Mouse (Mus musculus): ENCODE data around the gene Ghrl. TPM values are rescaled to one million over a fixed set of nuclear protein-coding genes. Genes with fewer than 3 reads are reported as not detected.
"Not testable (repeated sequence)": the region's sequence is repeated elsewhere in the genome, so short reads cannot be mapped to it uniquely, and the experiment has no call there.

The Ghrl gene
- polyA plus RNA-seq, 1 experiment from 2014 or later = not detected

DNA sequence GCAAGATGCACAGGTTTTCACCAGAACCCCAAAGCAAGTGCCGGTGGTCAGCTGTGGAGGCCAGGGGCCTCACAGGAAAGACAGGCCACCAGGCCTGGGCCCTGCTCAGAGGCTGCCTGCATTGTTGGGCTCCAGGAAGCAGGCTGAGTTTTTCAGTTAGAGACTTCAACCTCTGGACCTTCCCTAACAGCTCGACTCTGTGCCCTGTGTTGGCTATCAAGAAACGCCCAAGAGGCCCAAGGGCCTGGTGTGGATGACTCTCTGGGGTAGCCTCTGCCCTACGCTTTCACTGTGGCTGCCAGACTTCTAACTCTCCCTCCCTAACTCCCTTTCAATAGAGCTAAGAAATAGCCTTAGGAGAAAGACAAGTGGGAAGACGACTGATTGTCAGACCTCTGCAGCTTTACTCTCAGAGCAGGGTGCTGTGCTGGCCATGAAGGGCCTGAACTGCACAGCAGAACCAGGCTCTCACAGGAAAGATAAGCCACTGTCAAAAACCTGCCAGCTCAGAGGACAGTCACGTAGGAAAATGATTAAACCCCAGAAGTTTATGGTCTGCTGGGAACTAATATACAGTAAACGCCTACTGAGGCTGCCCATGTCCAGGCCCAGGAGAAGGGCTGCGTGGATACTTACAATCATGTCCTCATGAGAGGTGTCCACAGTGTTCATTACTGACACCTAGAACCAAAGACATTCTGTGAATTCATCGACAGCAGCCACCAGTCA, 17.8 kb upstream of the Ghrl start:
- H3K9me3 ChIP-seq (replicated peaks) = no peaks in the 10 kb centered on the region
- H3K4me1 ChIP-seq (replicated peaks) = peaks cover 18% of the 10 kb centered on the region
- ATAC-seq (ENCODE audit: low read depth) (no peak), DNase-seq (no peak)
- H3K4me2 ChIP-seq = no peak overlapping the region
- no peak overlapping the region for H3K9ac ChIP-seq
- peaks cover 53% of the 10 kb centered on the region for H3K36me3 ChIP-seq
- H3K27me3 ChIP-seq = no peaks in the 10 kb centered on the region
- H3K4me3 ChIP-seq (replicated peaks) = no peak overlapping the region
- WGBS (ENCODE audit: insufficient replicate concordance) = 73% methylated on average over 9 of the region's 9 CpGs
- H3K27ac ChIP-seq = no peak overlapping the region

DNA sequence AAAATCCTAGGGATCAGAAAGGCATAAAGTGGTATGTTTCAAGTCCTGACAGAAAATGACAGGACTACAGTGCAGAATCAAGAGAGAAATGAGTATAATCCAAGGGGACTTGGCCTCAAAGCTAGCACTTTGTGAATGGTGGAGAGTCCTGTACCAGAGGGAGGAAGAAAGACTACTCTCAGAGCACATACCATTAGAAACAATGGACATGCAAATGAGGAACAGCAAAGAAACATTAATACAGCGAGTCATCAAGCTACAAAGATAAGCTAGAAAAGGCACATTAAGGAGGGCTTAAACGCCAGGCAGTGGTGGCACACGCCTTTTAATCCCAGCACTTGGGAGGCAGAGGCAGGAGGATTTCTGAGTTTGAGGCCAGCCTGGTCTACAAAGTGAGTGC, 11.6 kb upstream of the Ghrl start:
- ATAC-seq (ENCODE audit: low read depth) (no peak), DNase-seq (no peak)
- H3K27ac ChIP-seq = no peak overlapping the region
- H3K4me3 ChIP-seq (replicated peaks) = no peak overlapping the region
- H3K4me1 ChIP-seq (replicated peaks) = no peaks in the 10 kb centered on the region
- H3K9ac ChIP-seq = no peak overlapping the region
- no peak overlapping the region for H3K4me2 ChIP-seq
- no peaks in the 10 kb centered on the region for H3K27me3 ChIP-seq
- 76% methylated on average over 3 of the region's 3 CpGs for WGBS (ENCODE audit: insufficient replicate concordance)
- H3K36me3 ChIP-seq = peaks cover 97% of the 10 kb centered on the region
- no peaks in the 10 kb centered on the region for H3K9me3 ChIP-seq (replicated peaks)

DNA sequence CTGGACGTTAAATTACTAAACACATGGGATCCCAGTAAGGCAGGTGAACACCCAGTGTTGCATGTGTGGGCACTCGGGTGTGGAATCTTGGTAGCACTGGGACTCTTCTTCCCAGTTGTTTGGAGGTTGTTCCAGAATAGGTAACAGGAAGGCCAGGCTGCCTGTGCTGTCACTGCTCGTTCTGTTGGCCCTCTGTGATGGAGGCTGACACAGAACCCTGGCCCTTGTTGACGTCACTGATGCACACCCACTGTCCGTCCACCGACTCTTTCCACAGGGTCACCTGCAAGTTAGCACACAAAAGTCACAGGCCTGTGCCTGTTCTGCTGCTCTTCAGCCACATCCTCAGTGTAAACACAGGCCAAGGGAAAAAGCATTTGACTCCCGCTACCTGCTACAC, 8.5 kb upstream of the Ghrl start:
- Histone ChIP-seq H3K36me3 (peaks cover 96% of the 10 kb centered on the region), H3K4me1 (replicated peaks) (no peaks in the 10 kb centered on the region), H3K9me3 (replicated peaks) (no peaks in the 10 kb centered on the region), H3K4me3 (replicated peaks) (no peak overlapping the region), H3K9ac (no peak overlapping the region), H3K4me2 (no peak overlapping the region), H3K27ac (no peak overlapping the region), H3K27me3 (no peaks in the 10 kb centered on the region)
- ATAC-seq (ENCODE audit: low read depth) (no peak), DNase-seq (no peak)
- 82% methylated on average over 7 of the region's 7 CpGs for WGBS (ENCODE audit: insufficient replicate concordance)

DNA sequence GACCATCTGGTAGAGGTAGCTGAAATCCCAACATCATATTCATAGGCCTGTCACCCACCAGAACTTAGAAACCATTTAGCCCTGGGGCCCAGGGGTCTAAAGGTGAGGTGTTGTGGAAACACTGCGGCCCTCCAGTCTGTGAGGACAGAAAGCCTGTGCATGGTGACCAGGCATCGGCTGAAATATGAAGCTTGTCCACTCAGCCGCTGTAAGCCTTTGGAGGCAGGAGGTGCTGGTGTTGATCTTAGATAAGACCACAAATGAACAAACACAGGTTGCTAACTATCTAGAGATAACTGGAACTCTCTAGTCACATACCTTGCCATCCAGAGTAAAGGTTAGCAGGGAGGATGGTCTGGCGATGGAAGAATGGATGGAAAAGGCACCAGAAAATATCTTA, 1.4 kb upstream of the Ghrl start:
- no peak overlapping the region for H3K4me2 ChIP-seq
- H3K27me3 ChIP-seq = no peaks in the 10 kb centered on the region
- no peak overlapping the region for H3K4me3 ChIP-seq (replicated peaks)
- peaks cover 15% of the 10 kb centered on the region for H3K4me1 ChIP-seq (replicated peaks)
- peak overlapping the region; percentile 64 for H3K27ac ChIP-seq
- ATAC-seq (ENCODE audit: low read depth) (peak; percentile 68), DNase-seq (no peak)
- H3K36me3 ChIP-seq = peaks cover 86% of the 10 kb centered on the region
- WGBS (ENCODE audit: insufficient replicate concordance) = 76% methylated on average over 4 of the region's 4 CpGs
- no peaks in the 10 kb centered on the region for H3K9me3 ChIP-seq (replicated peaks)
- no peak overlapping the region for H3K9ac ChIP-seq

DNA sequence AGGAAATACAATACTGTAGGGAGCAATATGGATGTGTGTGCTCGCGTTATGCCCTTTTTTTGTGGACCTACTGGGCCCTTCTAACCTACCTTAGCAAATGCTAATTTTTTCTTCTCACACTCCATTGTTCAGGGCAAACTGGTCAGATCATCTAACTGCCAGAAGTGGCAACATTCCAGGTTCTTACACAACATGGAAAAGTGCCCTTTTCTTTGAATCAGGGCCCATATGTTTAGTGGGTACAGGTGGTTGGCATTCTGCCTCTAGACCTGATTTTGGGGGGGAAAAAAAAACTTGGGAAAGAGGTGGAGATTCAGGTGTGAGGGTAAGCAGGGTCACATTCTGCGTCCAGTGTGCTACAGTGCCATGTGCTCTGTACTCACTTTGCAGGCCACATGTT, 2.1 kb downstream of the Ghrl start:
- Histone ChIP-seq H3K4me3 (replicated peaks) (no peak overlapping the region), H3K9ac (no peak overlapping the region), H3K27me3 (no peaks in the 10 kb centered on the region), H3K4me1 (replicated peaks) (peaks cover 25% of the 10 kb centered on the region), H3K27ac (no peak overlapping the region), H3K4me2 (no peak overlapping the region), H3K36me3 (peaks cover 93% of the 10 kb centered on the region), H3K9me3 (replicated peaks) (no peaks in the 10 kb centered on the region)
- ATAC-seq (ENCODE audit: low read depth) = no peak
- WGBS (ENCODE audit: insufficient replicate concordance) = 77% methylated on average over 3 of the region's 3 CpGs
- no peak for DNase-seq

DNA sequence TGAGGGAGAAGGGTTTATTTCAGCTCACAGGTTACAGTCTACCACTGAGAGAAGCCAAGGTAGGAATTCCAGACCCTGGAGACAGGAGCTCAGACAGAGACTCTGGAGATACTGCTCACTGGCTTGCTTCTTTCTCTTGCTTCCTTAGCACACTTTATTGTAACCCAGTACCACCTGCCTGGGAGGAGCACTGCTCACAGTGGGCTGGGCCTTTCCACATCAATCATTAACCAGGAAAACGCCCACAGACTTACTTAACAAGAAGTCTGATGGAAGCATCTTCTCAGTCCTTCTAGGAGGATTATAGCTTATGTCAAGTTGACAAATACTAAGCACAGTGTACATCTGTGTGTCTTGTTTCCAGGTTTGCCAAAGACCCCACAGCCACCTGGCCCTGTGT, 4.9 kb downstream of the Ghrl start:
- Histone ChIP-seq H3K4me3 (replicated peaks) (no peak overlapping the region), H3K27ac (peak overlapping the region; percentile 50; the same call in 1 of the 2 replicates), H3K9me3 (replicated peaks) (no peaks in the 10 kb centered on the region), H3K36me3 (peaks cover 98% of the 10 kb centered on the region), H3K4me2 (no peak overlapping the region), H3K9ac (no peak overlapping the region), H3K4me1 (replicated peaks) (peaks cover 14% of the 10 kb centered on the region), H3K27me3 (no peaks in the 10 kb centered on the region)
- WGBS (ENCODE audit: insufficient replicate concordance) = 67% methylated on average over 1 of the region's 1 CpGs
- DNase-seq (no peak), ATAC-seq (ENCODE audit: low read depth) (no peak)

DNA sequence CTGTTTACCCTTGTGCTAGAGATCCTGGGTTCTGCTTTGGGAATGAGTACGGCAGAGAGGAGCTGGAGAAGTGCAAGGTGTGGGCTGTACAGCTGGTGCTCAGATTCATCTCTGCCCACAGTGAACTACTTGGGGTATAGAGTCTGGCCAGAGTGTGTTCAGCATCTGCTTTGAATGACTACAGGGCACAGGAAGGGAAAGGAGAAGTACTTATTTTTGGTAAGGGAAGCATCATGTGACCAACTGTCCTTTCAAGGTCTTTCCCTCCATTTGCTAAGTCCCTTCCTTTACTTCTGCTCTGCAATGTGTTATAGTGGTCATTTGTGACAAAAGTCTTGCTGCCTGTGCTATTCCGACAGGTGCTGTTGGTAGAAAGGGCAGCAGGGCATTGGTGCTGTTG, 5.4 kb downstream of the Ghrl start:
- DNase-seq (no peak), ATAC-seq (ENCODE audit: low read depth) (no peak)
- H3K4me1 ChIP-seq (replicated peaks) = peaks cover 9% of the 10 kb centered on the region
- H3K27me3 ChIP-seq = no peaks in the 10 kb centered on the region
- 61% methylated on average over 2 of the region's 2 CpGs for WGBS (ENCODE audit: insufficient replicate concordance)
- peaks cover 98% of the 10 kb centered on the region for H3K36me3 ChIP-seq
- H3K9me3 ChIP-seq (replicated peaks) = no peaks in the 10 kb centered on the region
- no peak overlapping the region for H3K9ac ChIP-seq
- no peak overlapping the region for H3K4me3 ChIP-seq (replicated peaks)
- H3K27ac ChIP-seq = peak overlapping the region; percentile 50; the same call in 1 of the 2 replicates
- H3K4me2 ChIP-seq = no peak overlapping the region

DNA sequence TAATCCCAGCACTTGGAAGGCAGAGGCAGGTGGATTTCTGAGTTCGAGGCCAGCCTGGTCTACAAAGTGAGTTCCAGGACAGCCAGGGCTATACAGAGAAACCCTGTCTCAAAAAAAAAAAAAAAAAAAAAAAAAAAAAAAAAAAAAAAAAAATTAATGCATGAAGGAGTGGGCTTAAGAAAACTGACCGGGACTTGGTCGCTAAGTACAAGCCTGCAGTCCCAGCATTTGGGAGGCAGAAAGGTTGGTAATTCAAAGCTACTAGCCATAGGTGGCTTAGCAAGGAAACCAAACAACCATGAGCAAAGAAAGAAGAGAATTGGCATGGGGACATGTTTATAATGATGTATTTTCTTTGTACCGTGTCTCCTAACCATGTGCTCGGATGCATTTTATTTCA, 6.3 kb downstream of the Ghrl start:
- DNase-seq; H3K4me3 ChIP-seq (replicated peaks); H3K9me3 ChIP-seq (replicated peaks); H3K27me3 ChIP-seq; H3K4me1 ChIP-seq (replicated peaks); ATAC-seq (ENCODE audit: low read depth); H3K9ac ChIP-seq; H3K4me2 ChIP-seq; H3K27ac ChIP-seq: not testable (repeated sequence)
- WGBS (ENCODE audit: insufficient replicate concordance) = 79% methylated on average over 5 of the region's 5 CpGs
- peaks cover 98% of the 10 kb centered on the region for H3K36me3 ChIP-seq

DNA sequence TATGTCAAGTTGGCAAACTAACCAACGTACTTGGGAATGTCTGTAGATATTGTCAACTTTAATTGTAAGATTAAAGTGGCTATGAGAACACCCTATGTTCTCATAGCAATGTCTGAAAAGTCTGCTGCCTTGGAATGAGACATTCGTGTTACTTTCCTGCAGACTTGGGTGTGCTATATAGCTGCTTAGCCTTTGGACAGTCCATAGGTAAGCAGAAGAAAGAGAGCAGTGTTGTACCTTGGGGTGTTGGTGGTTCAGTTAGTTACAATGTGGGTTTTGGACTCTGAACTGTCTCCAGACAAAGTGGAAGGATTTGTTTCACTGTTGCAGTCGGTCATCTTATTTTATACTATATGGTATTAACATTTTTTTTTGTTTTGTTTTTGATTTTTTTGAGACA, 7.0 kb downstream of the Ghrl start:
- Histone ChIP-seq H3K4me2 (no peak overlapping the region), H3K36me3 (peaks cover 99% of the 10 kb centered on the region), H3K27ac (no peak overlapping the region), H3K27me3 (no peaks in the 10 kb centered on the region), H3K4me1 (replicated peaks) (peaks cover 9% of the 10 kb centered on the region), H3K9me3 (replicated peaks) (no peaks in the 10 kb centered on the region), H3K4me3 (replicated peaks) (no peak overlapping the region), H3K9ac (no peak overlapping the region)
- 82% methylated on average over 3 of the region's 3 CpGs for WGBS (ENCODE audit: insufficient replicate concordance)
- ATAC-seq (ENCODE audit: low read depth) (no peak), DNase-seq (no peak)

DNA sequence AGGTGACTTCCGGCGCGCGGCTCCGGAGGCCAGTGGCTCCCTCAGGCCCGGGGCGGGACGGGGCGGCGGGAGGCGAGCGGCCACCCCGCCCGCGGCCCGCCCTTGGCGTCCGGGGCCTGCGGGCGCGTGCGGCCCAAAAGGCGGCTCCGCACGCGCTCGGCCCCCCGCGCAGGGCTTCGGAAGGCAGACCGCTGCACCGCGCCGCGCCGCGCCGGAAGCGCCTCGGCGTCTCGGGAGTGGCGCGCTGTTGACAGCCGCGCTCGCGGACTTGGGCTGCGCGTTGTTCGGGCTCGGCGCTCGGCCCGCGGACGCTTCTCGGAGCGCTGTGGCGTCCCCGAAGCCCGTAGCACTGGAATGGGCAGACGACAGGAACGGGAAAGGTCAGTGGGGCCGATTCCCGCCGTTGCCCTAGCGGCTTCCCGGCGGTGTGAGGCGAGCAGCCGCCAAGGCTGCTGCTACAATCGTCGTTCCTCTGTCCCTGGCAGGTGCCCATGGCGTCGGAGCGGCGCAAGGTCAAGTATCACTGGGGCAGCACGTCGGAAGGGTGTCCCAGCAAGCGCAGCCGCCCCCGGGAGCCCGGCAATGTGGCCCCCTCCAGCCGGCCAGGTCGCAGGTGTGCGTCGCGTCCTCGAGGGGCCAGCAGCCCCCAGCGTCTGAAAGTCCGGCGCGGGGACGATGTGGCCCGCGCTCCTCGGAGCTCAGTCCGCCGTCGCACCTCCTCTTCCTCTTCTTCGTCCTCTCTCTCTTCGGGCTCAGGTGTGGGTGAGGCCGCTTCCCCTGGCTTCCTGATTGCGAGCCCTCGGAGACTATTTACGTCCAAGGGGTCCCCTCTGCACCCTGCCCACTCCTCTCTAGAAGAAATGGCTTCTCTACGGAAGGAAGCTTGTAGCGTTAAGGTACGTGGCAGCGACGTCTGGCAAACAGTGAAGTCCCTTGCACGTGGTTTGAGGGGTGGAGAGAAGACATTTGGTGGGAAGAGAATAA, 22.2 kb downstream of the Ghrl start:
- DNase-seq = no peak
- no peaks in the 10 kb centered on the region for H3K9me3 ChIP-seq (replicated peaks)
- peaks cover 79% of the 10 kb centered on the region for H3K4me1 ChIP-seq (replicated peaks)
- H3K27ac ChIP-seq = peak overlapping the region; percentile 98
- H3K4me3 ChIP-seq (replicated peaks) = peak overlapping the region; percentile 98
- H3K36me3 ChIP-seq = peaks cover 66% of the 10 kb centered on the region
- peak overlapping the region; percentile 99 for H3K9ac ChIP-seq
- under 1% methylated on average over 104 of the region's 113 CpGs for WGBS (ENCODE audit: insufficient replicate concordance)
- ATAC-seq (ENCODE audit: low read depth) = no peak
- H3K27me3 ChIP-seq = no peaks in the 10 kb centered on the region
- H3K4me2 ChIP-seq = peak overlapping the region; percentile 98

DNA sequence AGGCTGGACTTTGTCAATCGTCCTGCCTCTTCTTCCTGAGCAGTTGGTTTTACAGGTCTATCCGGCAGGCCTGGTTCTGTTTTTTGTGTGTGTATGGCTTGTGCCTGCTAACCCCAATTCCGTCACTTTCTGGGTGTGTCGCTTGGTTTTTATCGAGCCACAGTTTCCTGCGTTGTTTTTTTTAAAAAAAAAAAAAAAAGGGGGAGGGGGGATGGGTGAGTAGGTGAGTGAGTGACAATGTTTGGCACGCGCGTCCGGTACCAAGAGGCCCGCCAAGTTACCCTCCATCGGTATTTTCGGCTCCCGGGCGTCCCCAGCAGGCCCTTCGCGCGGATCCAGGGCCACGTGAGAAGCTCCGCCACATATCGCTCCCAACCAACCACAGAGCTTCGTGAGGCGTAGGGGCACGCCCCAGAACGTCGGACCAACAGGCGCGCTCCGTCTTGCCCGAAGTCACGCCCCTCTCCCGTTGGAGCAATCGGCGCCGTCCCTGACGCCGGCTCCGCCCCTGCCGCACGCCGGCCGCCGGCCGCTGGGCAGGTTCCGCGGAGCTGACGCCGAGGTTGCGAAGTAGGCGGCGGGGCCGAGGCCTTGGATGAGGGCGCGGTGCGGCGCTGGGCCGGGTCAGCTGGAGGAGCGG, 23.0 kb downstream of the Ghrl start, which contains the start of gene Tatdn2:
TSS of gene Tatdn2 (plus strand) at position 469 of the 640 bp plus-strand sequence.
- Histone ChIP-seq H3K4me1 (replicated peaks) (peaks cover 86% of the 10 kb centered on the region), H3K36me3 (peaks cover 65% of the 10 kb centered on the region), H3K4me3 (replicated peaks) (peak within 1 kb of the TSS; percentile 98), H3K27me3 (no peaks in the 10 kb centered on the region), H3K27ac (peak within 1 kb of the TSS; percentile 98), H3K9me3 (replicated peaks) (no peaks in the 10 kb centered on the region), H3K9ac (peak within 1 kb of the TSS; percentile 99), H3K4me2 (peak within 1 kb of the TSS; percentile 98)
- ATAC-seq (ENCODE audit: low read depth) (peak; percentile 94), DNase-seq (peak; percentile 97)
- under 1% methylated on average over 58 of the region's 58 CpGs for WGBS (ENCODE audit: insufficient replicate concordance)

Measured in liver, embryonic 13.5 days (tissue).